Mouse (Mus musculus): ENCODE measurements around the gene Hemgn. TPM values are rescaled to one million over a fixed set of nuclear protein-coding genes. Genes with fewer than 3 reads are reported as not detected.

Gene Hemgn
- polyA plus RNA-seq, 2 experiments, result 0.45 to 0.60 TPM

- WGBS, result 2% methylated on average over 37 of the region's 41 CpGs
- no peak overlapping the region for H3K9ac ChIP-seq (ENCODE audit: low read depth, low read length, severe bottlenecking)
- no peaks in the 10 kb centered on the region for H3K36me3 ChIP-seq (ENCODE audit: control insufficient read depth, insufficient read depth, low read length)
- H3K4me3 ChIP-seq (replicated peaks; ENCODE audit: low read length), result no peak overlapping the region
- DNase-seq (ENCODE audit: low spot score) (no peak), ATAC-seq (ENCODE audit: low FRiP score, low read depth) (no peak)
- H3K4me1 ChIP-seq (ENCODE audit: control insufficient read depth, insufficient read depth, low read length), result no peaks in the 10 kb centered on the region
- no peak for TF ChIP-seq POLR2A (IDR thresholded peaks at IDR 0.05; ENCODE audit: borderline replicate concordance, extremely low read depth, insufficient read depth, insufficient read length)
- no peak overlapping the region for H3K27ac ChIP-seq (replicated peaks; ENCODE audit: low read depth, low read length)
- H3K9me3 ChIP-seq (ENCODE audit: control insufficient read depth, low read length), result no peaks in the 10 kb centered on the region
- H3K27me3 ChIP-seq (ENCODE audit: control insufficient read depth, insufficient read depth, low read length), result peaks cover 85% of the 10 kb centered on the region
- H3K4me2 ChIP-seq (replicated peaks; ENCODE audit: low read depth, low read length, severe bottlenecking), result no peak overlapping the region
Measured at GRCm38 (mm10) chr4:46347580-46348515, 65.5 kb downstream of the Hemgn start.

- ATAC-seq (ENCODE audit: low FRiP score, low read depth) (no peak), DNase-seq (ENCODE audit: low spot score) (no peak)
- H3K27ac ChIP-seq (replicated peaks; ENCODE audit: low read depth, low read length), result no peak overlapping the region
- TF ChIP-seq POLR2A (IDR thresholded peaks at IDR 0.05; ENCODE audit: borderline replicate concordance, extremely low read depth, insufficient read depth, insufficient read length), result no peak
- no peak overlapping the region for H3K4me2 ChIP-seq (replicated peaks; ENCODE audit: low read depth, low read length, severe bottlenecking)
- no peaks in the 10 kb centered on the region for H3K36me3 ChIP-seq (ENCODE audit: control insufficient read depth, insufficient read depth, low read length)
- WGBS, result 8% methylated on average over 4 of the region's 4 CpGs
- H3K27me3 ChIP-seq (ENCODE audit: control insufficient read depth, insufficient read depth, low read length), result peaks cover 92% of the 10 kb centered on the region
- H3K4me1 ChIP-seq (ENCODE audit: control insufficient read depth, insufficient read depth, low read length), result no peaks in the 10 kb centered on the region
- no peak overlapping the region for H3K4me3 ChIP-seq (replicated peaks; ENCODE audit: low read length)
- H3K9ac ChIP-seq (ENCODE audit: low read depth, low read length, severe bottlenecking), result no peak overlapping the region
- no peaks in the 10 kb centered on the region for H3K9me3 ChIP-seq (ENCODE audit: control insufficient read depth, low read length)
Measured at GRCm38 (mm10) chr4:46347141-46347540, 66.2 kb downstream of the Hemgn start.

GRCm38 (mm10) chr4:46346221-46346620, 67.1 kb downstream of the Hemgn start:
- 25% methylated on average over 6 of the region's 6 CpGs for WGBS
- Histone ChIP-seq H3K36me3 (ENCODE audit: control insufficient read depth, insufficient read depth, low read length) (no peaks in the 10 kb centered on the region), H3K27ac (replicated peaks; ENCODE audit: low read depth, low read length) (no peak overlapping the region), H3K4me2 (replicated peaks; ENCODE audit: low read depth, low read length, severe bottlenecking) (no peak overlapping the region), H3K4me3 (replicated peaks; ENCODE audit: low read length) (no peak overlapping the region), H3K4me1 (ENCODE audit: control insufficient read depth, insufficient read depth, low read length) (no peaks in the 10 kb centered on the region), H3K27me3 (ENCODE audit: control insufficient read depth, insufficient read depth, low read length) (peaks cover 98% of the 10 kb centered on the region), H3K9me3 (ENCODE audit: control insufficient read depth, low read length) (no peaks in the 10 kb centered on the region), H3K9ac (ENCODE audit: low read depth, low read length, severe bottlenecking) (no peak overlapping the region)
- DNase-seq (ENCODE audit: low spot score) (no peak), ATAC-seq (ENCODE audit: low FRiP score, low read depth) (no peak)
- no peak for TF ChIP-seq POLR2A (IDR thresholded peaks at IDR 0.05; ENCODE audit: borderline replicate concordance, extremely low read depth, insufficient read depth, insufficient read length)

GRCm38 (mm10) chr4:46345773-46346100, 67.6 kb downstream of the Hemgn start:
- H3K4me3 ChIP-seq (replicated peaks; ENCODE audit: low read length), result no peak overlapping the region
- 17% methylated on average over 3 of the region's 3 CpGs for WGBS

GRCm38 (mm10) chr4:46345056-46345772, 68.1 kb downstream of the Hemgn start:
- ATAC-seq (ENCODE audit: low FRiP score, low read depth) (no peak), DNase-seq (ENCODE audit: low spot score) (no peak)
- H3K4me2 ChIP-seq (replicated peaks; ENCODE audit: low read depth, low read length, severe bottlenecking), result peak overlapping the region; percentile 53
- H3K36me3 ChIP-seq (ENCODE audit: control insufficient read depth, insufficient read depth, low read length), result no peaks in the 10 kb centered on the region
- no peaks in the 10 kb centered on the region for H3K9me3 ChIP-seq (ENCODE audit: control insufficient read depth, low read length)
- TF ChIP-seq POLR2A (IDR thresholded peaks at IDR 0.05; ENCODE audit: borderline replicate concordance, extremely low read depth, insufficient read depth, insufficient read length), result no peak
- no peak overlapping the region for H3K27ac ChIP-seq (replicated peaks; ENCODE audit: low read depth, low read length)
- 2% methylated on average over 63 of the region's 67 CpGs for WGBS
- no peaks in the 10 kb centered on the region for H3K4me1 ChIP-seq (ENCODE audit: control insufficient read depth, insufficient read depth, low read length)
- peak overlapping the region; percentile 39 for H3K4me3 ChIP-seq (replicated peaks; ENCODE audit: low read length)
- no peak overlapping the region for H3K9ac ChIP-seq (ENCODE audit: low read depth, low read length, severe bottlenecking)
- H3K27me3 ChIP-seq (ENCODE audit: control insufficient read depth, insufficient read depth, low read length), result peaks cover 98% of the 10 kb centered on the region

More at GRCm38 (mm10) chr4:46345773-46346100, 67.6 kb downstream of the Hemgn start:
- Histone ChIP-seq H3K27ac (replicated peaks; ENCODE audit: low read depth, low read length) (no peak overlapping the region), H3K4me2 (replicated peaks; ENCODE audit: low read depth, low read length, severe bottlenecking) (no peak overlapping the region), H3K4me1 (ENCODE audit: control insufficient read depth, insufficient read depth, low read length) (no peaks in the 10 kb centered on the region), H3K36me3 (ENCODE audit: control insufficient read depth, insufficient read depth, low read length) (no peaks in the 10 kb centered on the region), H3K9ac (ENCODE audit: low read depth, low read length, severe bottlenecking) (no peak overlapping the region), H3K27me3 (ENCODE audit: control insufficient read depth, insufficient read depth, low read length) (peaks cover 98% of the 10 kb centered on the region), H3K9me3 (ENCODE audit: control insufficient read depth, low read length) (no peaks in the 10 kb centered on the region)
- no peak for TF ChIP-seq POLR2A (IDR thresholded peaks at IDR 0.05; ENCODE audit: borderline replicate concordance, extremely low read depth, insufficient read depth, insufficient read length)
- ATAC-seq (ENCODE audit: low FRiP score, low read depth), result no peak
- no peak for DNase-seq (ENCODE audit: low spot score)

All from limb, embryonic 14.5 days (tissue).